Comparison of ENCODE assay signal across 8 mouse cellular contexts in genomic region chr6:93066553-93067376, GRCm38 (mm10).
DNase-seq lines count a peak whose midpoint lies in the region; ATAC-seq and TF ChIP-seq lines count a peak whose summit lies in the region.

No protein-coding gene starts in this region.

- 54% methylated on average over 11 of the region's 11 CpGs for WGBS in heart, adult 2 months
- 22% methylated on average over 11 of the region's 11 CpGs for WGBS in forebrain, embryonic 12.5 days

- H3K36me3 ChIP-seq in heart, adult 2 months (ENCODE audit: control insufficient read depth, insufficient read depth, low read length) = peaks cover 11% of the 10 kb centered on the region; the same call in 1 of the 2 replicates
- no peaks in the 10 kb centered on the region for H3K36me3 ChIP-seq in forebrain, embryonic 12.5 days (replicated peaks)

- intact Hi-C loops in heart, adult 2 months (cut with DNase I) = loop anchor here (1.0 to 10.0 kb wide), 4 partner anchors 86 to 282 kb away; partner anchors contain the start of gene Adamts9
- intact Hi-C loops in heart, postnatal 25 days (cut with DNase I) = loop anchor here (2.0 to 5.0 kb wide), 2 partner anchors 79 to 124 kb away; partner anchors contain the start of gene Adamts9
- intact Hi-C loops in left cerebral cortex, postnatal 14 days (cut with DNase I) = no loop called here

- H3K4me2 ChIP-seq in forebrain, embryonic 12.5 days = peak overlapping the region; percentile 0; the same call in 1 of the 2 replicates

- H3K27me3 ChIP-seq in heart, adult 2 months (ENCODE audit: control insufficient read depth, insufficient read depth, low read length) = no peaks in the 10 kb centered on the region
- no peaks in the 10 kb centered on the region for H3K27me3 ChIP-seq in forebrain, embryonic 12.5 days

- H3K4me1 ChIP-seq in heart, adult 2 months (ENCODE audit: control insufficient read depth, insufficient read depth, low read length) = peaks cover 8% of the 10 kb centered on the region
- H3K4me1 ChIP-seq in forebrain, embryonic 12.5 days = peaks cover 20% of the 10 kb centered on the region

- no peak for TF ChIP-seq CTCF in heart, adult 2 months (IDR thresholded peaks at IDR 0.05)

- ATAC-seq in forebrain, embryonic 12.5 days (ENCODE audit: low FRiP score) = no peak

- no peak for DNase-seq in heart, adult 2 months
- no peak for DNase-seq in heart, postnatal 25 days (ENCODE audit: low spot score)
- peak; percentile 13 for DNase-seq in 416B (ENCODE audit: low read depth)
- DNase-seq in kidney, postnatal 14 days = peak; percentile 29
- no peak for DNase-seq in thymus, postnatal 10 days (ENCODE audit: low spot score in 2 of 2)
- DNase-seq in retina, embryonic 14.5 days (ENCODE audit: low spot score) = no peak
- no peak for DNase-seq in left cerebral cortex, postnatal 14 days (ENCODE audit: low spot score in 2 of 2)

- peak overlapping the region; percentile 82 for H3K27ac ChIP-seq in heart, adult 2 months
- 0 out of 2 replicates have a peak overlapping the region, but pooled peaks have one; percentile 56 for H3K27ac ChIP-seq in forebrain, embryonic 12.5 days

- H3K4me3 ChIP-seq in heart, adult 2 months = peak overlapping the region; percentile 41
- H3K4me3 ChIP-seq in forebrain, embryonic 12.5 days (replicated peaks) = no peak overlapping the region

- no peak for TF ChIP-seq EP300 in heart, adult 2 months (IDR thresholded peaks at IDR 0.05; ENCODE audit: insufficient read depth, low read depth, low read length)

- TF ChIP-seq POLR2A in heart, adult 2 months (IDR thresholded peaks at IDR 0.05; ENCODE audit: insufficient read depth, low read depth, low read length) = no peak

- H3K9me3 ChIP-seq in forebrain, embryonic 12.5 days = no peaks in the 10 kb centered on the region

- peak overlapping the region; percentile 18; the same call in 1 of the 2 replicates for H3K9ac ChIP-seq in heart, adult 2 months (ENCODE audit: low read depth, low read length)
- no peak overlapping the region for H3K9ac ChIP-seq in forebrain, embryonic 12.5 days

- H3K79me2 ChIP-seq in heart, adult 2 months (replicated peaks; ENCODE audit: control insufficient read depth, insufficient read depth, low read length) = no peaks in the 10 kb centered on the region

Comparison
In these comparisons a context has a peak if more than half of its experiments do, and no peak if none do; other contexts are left out.
1. DNase-seq: peak in 416B (single experiment) and kidney, postnatal 14 days (single experiment); none in heart, adult 2 months (0 of 2), heart, postnatal 25 days (single experiment), thymus, postnatal 10 days (0 of 2), retina, embryonic 14.5 days (single experiment) and left cerebral cortex, postnatal 14 days (0 of 2).